Mouse (Mus musculus) lung, adult 2 months (tissue): ENCODE data around the gene Nhlrc1. TPM values are rescaled to one million over a fixed set of nuclear protein-coding genes. Genes with fewer than 3 reads are reported as not detected.

ENCODE experiments used
- DNase-seq: peaks from one replicate; pipeline ENCODE4 v3.0.0; 2022
- H3K4me1 ChIP-seq: fragments of 200-500 bp; 2 replicates; pipeline ENCODE4 v1.6.1; 2011; ENCODE audit warnings: low read length; ENCODE audit not compliant: control insufficient read depth, insufficient read depth
- H3K4me3 ChIP-seq: fragments of 200-500 bp; replicated peaks from 2 replicates; pipeline ENCODE3; 2011; ENCODE audit warnings: low read depth, mild to moderate bottlenecking, control low read depth, low read length; ENCODE audit errors: extremely low read depth
- CTCF ChIP-seq: fragments of 200-500 bp; IDR thresholded peaks from 2 replicates; pipeline ENCODE4 v1.5.1; 2011; ENCODE audit warnings: mild to moderate bottlenecking, low read length, control low read depth; ENCODE audit not compliant: insufficient read depth
- POLR2A ChIP-seq: fragments of 200-500 bp; IDR thresholded peaks from 2 replicates; pipeline ENCODE4 v1.6.1; 2011; ENCODE audit warnings: low read depth, mild to moderate bottlenecking, control low read depth, low read length, borderline replicate concordance; ENCODE audit errors: extremely low read depth
- WGBS: fragments of 180-500 bp; shearing (Covaris S2); methylation state at CpG from one replicate; pipeline ENCODE4 v1.1.7; 2018; 5-methylcytosine and 5-hydroxymethylcytosine counted together
- polyA plus RNA-seq: library from polyadenylated mRNA; depleted of rRNA; stranded (reverse); fragments of >200 nt; gene quantifications from 2 replicates; pipeline ENCODE4 v1.2.3, GENCODE M21; 2012; rRNA removed

Nhlrc1 gene
- 4.4 and 5.8 TPM in 2 replicates for polyA plus RNA-seq

DNA sequence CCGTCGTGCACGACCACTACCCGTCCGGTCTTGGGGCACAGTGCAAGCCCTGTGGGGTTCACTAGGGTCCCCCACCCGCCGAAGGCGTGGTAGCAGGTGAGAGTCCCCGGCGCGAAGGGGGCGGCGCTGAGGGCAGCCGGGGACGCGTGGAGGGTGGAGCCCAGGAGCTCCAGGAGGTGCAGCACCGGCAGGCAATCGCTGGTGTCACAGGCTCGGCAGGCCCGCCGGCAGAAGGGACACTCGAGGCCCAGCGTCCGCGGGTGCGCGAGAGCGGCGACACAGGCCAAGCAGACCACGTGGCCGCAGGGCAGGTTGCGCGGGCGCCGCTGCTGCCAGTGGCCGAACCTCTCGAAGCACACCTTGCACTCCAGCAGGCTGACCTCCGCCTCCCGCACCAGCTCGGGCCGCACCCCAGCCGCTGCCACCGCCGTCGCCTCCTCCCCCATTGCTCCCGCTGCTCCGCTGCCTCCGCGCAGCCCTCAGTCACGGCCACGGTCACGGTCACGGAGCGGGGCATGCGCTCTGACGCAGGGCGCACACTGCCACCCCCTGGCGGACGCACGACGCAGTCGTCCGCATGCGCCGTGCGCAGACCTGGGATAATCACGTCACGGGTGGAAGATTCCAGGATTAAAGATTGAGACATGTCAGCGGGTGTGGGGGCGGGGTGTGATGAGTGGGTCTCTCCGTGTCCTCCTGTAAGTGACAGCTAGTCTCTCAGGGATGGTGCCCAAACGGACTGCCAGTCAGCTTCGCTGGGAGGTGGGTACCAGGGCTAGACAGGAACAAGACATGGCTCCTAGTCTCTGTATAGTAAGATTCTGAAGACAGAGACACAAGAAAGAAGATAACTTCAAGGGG lies at the start of gene Nhlrc1:
Gene Nhlrc1 (minus strand): TSS at position 517 of the 861 bp plus-strand sequence.
- DNase-seq, result peak; percentile 85
- H3K4me1 ChIP-seq, result peaks cover 10% of the 10 kb centered on the region
- WGBS, result 6% methylated on average over 73 of the region's 73 CpGs
- peak; percentile 83 for TF ChIP-seq CTCF
- TF ChIP-seq POLR2A, result peak; percentile 65; the same call in 1 of the 2 replicates
- peak within 1 kb of the TSS; percentile 66 for H3K4me3 ChIP-seq

DNA sequence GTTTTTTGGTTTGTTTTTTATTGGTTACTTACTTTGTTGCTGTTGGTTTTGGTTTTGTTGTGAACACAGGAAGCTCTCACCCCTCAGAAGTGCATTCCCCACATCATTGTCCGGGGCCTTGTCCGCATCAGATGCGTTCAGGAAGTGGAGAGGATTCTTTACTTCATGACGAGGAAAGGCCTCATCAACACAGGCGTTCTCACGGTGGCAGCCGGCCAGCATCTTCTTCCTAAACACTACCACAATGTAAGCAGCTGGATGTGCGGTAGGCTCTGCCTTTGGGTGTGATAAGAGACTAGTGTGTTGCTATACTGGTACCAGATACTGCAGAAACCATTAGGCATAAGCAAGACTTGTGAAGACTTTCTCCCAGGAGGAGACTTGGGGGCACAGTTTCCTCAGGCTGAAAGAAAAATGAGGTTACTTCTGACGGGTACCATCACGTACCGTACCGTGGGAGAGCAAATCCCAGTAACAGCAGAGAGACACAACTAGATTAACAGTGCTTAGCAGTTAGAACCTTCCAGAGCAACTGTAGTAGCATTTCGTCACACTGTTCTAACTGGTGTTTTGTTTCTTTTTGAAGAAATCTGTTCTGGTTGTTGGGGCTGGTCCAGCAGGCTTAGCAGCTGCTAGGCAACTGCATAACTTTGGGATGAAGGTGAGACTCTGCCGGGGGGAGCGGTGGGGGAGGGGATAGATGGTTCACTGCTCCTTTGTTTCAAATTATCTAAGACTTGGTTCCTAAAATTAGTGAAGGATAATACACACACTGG lies 49.5 kb upstream of the Nhlrc1 start:
- no peak for DNase-seq
- TF ChIP-seq CTCF (no peak), POLR2A (no peak)
- Histone ChIP-seq H3K4me3 (no peak overlapping the region), H3K4me1 (no peaks in the 10 kb centered on the region)
- WGBS, result 59% methylated on average over 15 of the region's 15 CpGs

DNA sequence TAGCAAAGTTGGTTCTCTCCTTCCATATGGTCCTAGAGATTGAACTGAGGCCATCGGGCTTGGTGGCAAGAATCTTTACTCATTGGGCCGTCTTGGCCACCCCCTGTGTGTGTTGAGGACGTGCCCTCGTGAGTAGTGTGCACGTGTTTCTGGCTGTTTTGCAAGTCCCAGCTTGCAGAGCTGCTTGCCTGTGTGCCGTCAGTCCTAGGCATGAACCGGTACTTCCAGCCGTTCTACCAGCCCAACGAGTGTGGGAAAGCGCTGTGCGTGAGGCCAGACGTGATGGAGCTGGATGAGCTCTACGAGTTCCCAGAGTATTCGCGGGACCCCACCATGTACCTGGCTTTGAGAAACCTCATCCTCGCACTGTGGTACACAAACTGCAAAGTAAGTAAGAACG lies 48.1 kb upstream of the Nhlrc1 start:
- no peak for DNase-seq
- TF ChIP-seq POLR2A (no peak), CTCF (no peak)
- Histone ChIP-seq H3K4me1 (no peaks in the 10 kb centered on the region), H3K4me3 (no peak overlapping the region)
- WGBS, result 93% methylated on average over 17 of the region's 17 CpGs

DNA sequence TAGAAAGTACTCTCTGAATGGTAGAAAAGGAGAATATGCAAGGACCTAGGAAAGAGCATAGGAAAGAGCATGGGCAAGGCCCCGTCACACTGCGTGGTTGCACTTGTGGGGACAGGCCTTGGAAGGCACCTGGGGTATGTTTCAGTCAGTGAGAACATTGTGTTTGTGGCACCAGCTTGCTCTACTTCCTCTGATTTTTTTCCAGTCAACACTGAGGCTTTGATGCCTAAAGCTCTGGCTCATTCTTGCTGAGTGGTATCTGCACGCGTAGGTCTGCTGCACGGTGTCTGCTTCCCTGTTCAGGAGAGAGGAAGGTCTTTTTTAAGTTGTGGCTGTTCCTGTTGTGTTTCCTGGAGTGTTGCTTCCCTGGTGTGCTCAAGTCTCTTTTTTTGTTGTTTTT lies 42.1 kb upstream of the Nhlrc1 start:
- H3K4me1 ChIP-seq, result no peaks in the 10 kb centered on the region
- H3K4me3 ChIP-seq, result no peak overlapping the region
- WGBS, result 89% methylated on average over 5 of the region's 5 CpGs
- no peak for DNase-seq
- TF ChIP-seq POLR2A (no peak), CTCF (no peak)

DNA sequence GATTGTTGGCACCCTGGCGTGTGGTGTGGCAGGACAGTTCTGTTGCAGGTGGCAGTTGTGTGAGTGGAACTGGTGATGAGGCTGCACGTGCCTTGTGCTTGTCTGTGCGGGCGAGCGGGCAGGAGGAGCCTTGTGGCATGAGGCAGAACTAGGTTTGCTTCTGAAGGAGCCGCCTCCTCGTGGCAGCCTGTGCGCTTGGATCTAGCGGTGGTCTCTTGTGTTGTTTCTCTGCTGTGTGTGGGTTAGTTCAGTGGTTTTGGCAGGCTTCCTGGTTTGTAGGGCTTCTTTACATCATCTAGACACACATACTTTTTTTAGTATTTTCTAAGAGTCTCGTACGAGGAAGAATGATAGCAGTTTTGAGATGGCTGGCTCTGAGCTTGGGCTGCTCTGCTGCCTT lies 41.5 kb upstream of the Nhlrc1 start:
- H3K4me3 ChIP-seq, result no peak overlapping the region
- TF ChIP-seq POLR2A (no peak), CTCF (no peak)
- 77% methylated on average over 11 of the region's 11 CpGs for WGBS
- no peak for DNase-seq
- H3K4me1 ChIP-seq, result no peaks in the 10 kb centered on the region

DNA sequence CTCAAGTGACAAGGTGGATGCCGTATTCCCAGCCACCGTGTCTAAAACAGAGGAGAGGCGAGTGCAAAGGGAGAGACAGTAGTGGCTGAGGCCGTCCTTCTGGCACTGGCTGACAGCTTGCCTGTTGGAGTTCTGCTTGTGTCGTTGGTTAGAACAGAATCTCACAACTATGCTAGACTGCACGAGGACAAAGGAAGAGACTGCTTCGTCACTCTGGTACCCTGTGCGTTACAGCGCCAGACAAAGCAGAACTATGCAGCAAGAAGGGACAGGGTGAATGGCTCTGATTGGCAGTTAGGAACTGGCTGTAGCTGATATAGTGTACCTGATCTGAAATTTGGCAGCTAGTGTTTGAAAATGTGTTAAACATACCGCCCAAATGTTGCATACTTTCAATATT lies 39.3 kb upstream of the Nhlrc1 start:
- no peak for DNase-seq
- Histone ChIP-seq H3K4me1 (no peaks in the 10 kb centered on the region), H3K4me3 (no peak overlapping the region)
- TF ChIP-seq POLR2A (no peak), CTCF (no peak)
- 88% methylated on average over 10 of the region's 10 CpGs for WGBS

DNA sequence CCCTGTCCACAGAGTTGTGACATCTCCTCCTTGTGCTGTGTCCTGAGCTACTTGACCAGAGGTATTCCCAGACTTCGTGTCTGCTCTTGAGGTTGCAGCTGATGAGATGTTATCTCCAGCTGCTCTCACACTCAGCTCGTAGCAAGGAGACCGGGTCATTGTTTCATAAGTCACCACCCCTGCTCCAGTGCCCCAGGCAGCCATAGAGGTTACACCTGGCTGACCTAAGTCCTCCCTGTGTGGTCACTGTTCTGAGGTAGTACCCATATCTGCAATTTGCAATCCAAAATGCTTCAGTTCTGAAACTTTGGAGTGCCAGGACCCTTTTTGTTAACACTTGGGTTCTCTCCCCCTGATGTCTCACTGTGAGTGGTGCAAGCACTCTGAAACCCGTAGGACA lies 35.4 kb upstream of the Nhlrc1 start:
- no peak overlapping the region for H3K4me3 ChIP-seq
- WGBS, result 66% methylated on average over 4 of the region's 4 CpGs
- no peak for TF ChIP-seq CTCF
- no peak for TF ChIP-seq POLR2A
- DNase-seq, result no peak
- 0 out of 2 replicates have a peak, but pooled peaks cover 2% of the 10 kb centered on the region for H3K4me1 ChIP-seq

DNA sequence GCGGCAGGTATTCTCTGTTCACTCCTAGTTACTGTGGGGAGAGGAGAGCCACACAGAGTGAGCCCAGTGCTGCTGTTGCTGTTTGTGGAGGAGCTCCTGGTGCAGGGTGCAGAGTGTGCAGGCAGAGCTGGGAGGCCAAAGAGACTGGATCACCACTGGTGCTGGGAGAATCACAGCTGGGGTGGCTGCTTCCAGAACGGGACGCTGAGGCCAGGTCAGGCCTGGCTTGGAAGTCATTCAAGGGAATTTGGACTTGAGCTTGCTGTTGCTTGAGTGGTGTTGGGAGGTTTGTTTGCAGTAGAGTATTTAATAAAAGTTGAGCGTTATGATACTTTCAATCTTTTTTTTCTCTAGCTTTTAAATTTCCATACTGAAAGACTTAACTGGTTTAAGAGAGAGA lies 33.3 kb upstream of the Nhlrc1 start:
- DNase-seq, result no peak
- Histone ChIP-seq H3K4me1 (peaks cover 7% of the 10 kb centered on the region), H3K4me3 (no peak overlapping the region)
- TF ChIP-seq CTCF (no peak), POLR2A (no peak)
- WGBS, result 63% methylated on average over 4 of the region's 4 CpGs

DNA sequence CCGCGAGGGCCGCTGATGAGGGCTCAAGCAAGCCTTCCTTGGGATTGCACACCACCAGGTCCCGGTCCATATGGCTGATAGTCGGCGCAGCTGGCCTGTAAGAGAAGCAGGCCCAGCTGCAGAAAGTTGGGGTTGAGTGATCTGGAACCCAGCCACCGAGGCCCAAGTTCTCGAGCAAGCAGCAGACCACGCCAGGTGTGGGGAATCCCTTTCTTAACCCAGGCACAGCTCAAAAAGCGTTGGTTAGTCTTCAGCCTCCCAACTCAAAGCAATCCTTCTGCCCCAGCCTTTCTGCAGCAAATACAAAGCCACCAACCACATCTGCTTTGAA lies 29.9 kb upstream of the Nhlrc1 start, which contains the start of gene Tpmt:
Gene Tpmt (minus strand): TSS at position 121 of the 331 bp plus-strand sequence.
- WGBS, result 24% methylated on average over 10 of the region's 10 CpGs
- peak; percentile 10 for DNase-seq

More for the DNA sequence above, 29.9 kb upstream of the Nhlrc1 start, which contains the start of gene Tpmt:
- TF ChIP-seq POLR2A (no peak), CTCF (no peak)
- H3K4me3 ChIP-seq, result peak within 1 kb of the TSS; percentile 97
- peaks cover 7% of the 10 kb centered on the region for H3K4me1 ChIP-seq
